Mouse (Mus musculus) lung, adult 2 months (tissue): Measurements from ENCODE around the gene Acr.

Experiments used
- CTCF ChIP-seq: fragments of 200-500 bp; IDR thresholded peaks from 2 replicates; pipeline ENCODE4 v1.5.1; 2011; ENCODE audit warnings: mild to moderate bottlenecking, low read length, control low read depth; ENCODE audit not compliant: insufficient read depth
- POLR2A ChIP-seq: fragments of 200-500 bp; IDR thresholded peaks from 2 replicates; pipeline ENCODE4 v1.6.1; 2011; ENCODE audit warnings: low read depth, mild to moderate bottlenecking, control low read depth, low read length, borderline replicate concordance; ENCODE audit errors: extremely low read depth

DNA sequence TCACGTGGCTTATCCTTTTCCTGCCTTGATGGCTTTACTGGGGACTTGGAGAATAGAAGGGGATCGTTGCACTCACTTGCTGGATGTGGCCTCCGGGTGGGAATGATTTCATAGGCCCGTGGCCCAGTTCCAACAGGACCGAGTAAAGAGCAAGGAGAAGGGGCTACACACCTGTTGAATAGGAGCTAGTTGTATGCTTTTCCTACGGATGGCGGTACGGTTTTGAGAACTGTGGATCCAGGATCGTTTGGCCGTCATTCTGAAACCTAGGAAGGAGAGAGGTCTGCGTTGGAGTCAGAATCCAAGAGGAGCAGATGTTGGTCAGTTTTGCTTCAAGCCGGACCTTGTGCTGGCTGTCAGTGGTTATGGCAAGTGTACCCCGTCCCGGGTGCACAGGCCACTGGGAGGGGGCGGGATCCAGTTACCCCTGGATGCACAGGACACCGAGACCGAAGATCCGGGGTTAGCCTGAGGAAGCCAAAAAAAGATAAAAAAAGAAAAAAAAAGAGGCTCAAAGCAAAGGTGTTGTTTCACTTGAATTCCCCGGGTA, 41.3 kb upstream of the Acr start:
- TF ChIP-seq CTCF: no peak
- TF ChIP-seq POLR2A: no peak
